1 mouse cellular context compared by ENCODE assay signal in the genomic region with DNA sequence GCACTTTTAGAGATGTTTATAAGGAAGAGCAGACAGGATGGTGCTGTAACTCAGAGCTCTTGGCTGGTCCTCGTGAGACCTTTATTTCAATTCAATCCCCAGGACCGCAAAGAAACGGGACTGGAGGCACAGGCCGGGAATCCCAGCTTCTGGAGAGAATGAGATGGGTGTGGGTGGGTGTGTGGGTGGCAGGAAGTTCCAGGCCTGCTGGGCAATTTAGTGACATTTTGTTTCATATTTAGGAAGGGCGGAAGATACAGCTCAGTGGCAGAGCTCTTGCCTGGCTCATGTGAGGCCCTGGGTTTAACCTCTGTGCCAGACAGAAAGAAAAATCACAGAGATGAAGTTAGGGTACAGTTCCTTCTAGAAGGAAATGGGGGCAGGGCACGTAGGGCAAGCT.
TF ChIP-seq lines count a peak whose summit lies in the region.

No protein-coding gene starts in this region.

TF ChIP-seq in MEL, 35 proteins besides CTCF, POLR2A, EP300 and RAD21 (continued from another document):
- TF ChIP-seq NELFE (IDR thresholded peaks at IDR 0.05; ENCODE audit: low read depth, low read length), result no peak
- no peak for TF ChIP-seq RCOR1 (IDR thresholded peaks at IDR 0.05; ENCODE audit: low read depth, low read length)
- TF ChIP-seq ELF1 (IDR thresholded peaks at IDR 0.05; ENCODE audit: low read depth, low read length), result no peak
- no peak for TF ChIP-seq ZMIZ1 (IDR thresholded peaks at IDR 0.05; ENCODE audit: low read depth, low read length)
- no peak for TF ChIP-seq TCF12 (IDR thresholded peaks at IDR 0.05; ENCODE audit: low read depth, low read length)
- TF ChIP-seq USF2 (IDR thresholded peaks at IDR 0.05; ENCODE audit: borderline replicate concordance in 1 of 2, insufficient read depth in 1 of 2, low read depth in 1 of 2, low read length in 2 of 2), result no peak
